Mouse (Mus musculus): ENCODE results near the gene Zmiz1. TPM values are rescaled to one million over a fixed set of nuclear protein-coding genes. Genes with fewer than 3 reads are reported as not detected.

Gene Zmiz1
- polyA plus RNA-seq, 1 experiment from 2014 or later: 23.8 TPM

GRCm38 (mm10) chr14:25609355-25609754, 150.4 kb downstream of the Zmiz1 start:
- Histone ChIP-seq H3K27me3 (no peaks in the 10 kb centered on the region), H3K4me1 (peaks cover 79% of the 10 kb centered on the region), H3K36me3 (no peaks in the 10 kb centered on the region), H3K4me3 (no peak overlapping the region), H3K9ac (no peak overlapping the region), H3K27ac (no peak overlapping the region), H3K9me3 (no peaks in the 10 kb centered on the region), H3K4me2 (peak overlapping the region; percentile 1; the same call in 1 of the 2 replicates)
- no peak for ATAC-seq (ENCODE audit: borderline replicate concordance, extremely low read depth, low FRiP score, low TSS enrichment)
- WGBS: 52% methylated on average over 7 of the region's 7 CpGs

GRCm38 (mm10) chr14:25610396-25611158, 151.6 kb downstream of the Zmiz1 start:
- no peaks in the 10 kb centered on the region for H3K9me3 ChIP-seq
- no peak overlapping the region for H3K4me3 ChIP-seq
- peaks cover 74% of the 10 kb centered on the region for H3K4me1 ChIP-seq
- no peaks in the 10 kb centered on the region for H3K27me3 ChIP-seq
- no peak overlapping the region for H3K27ac ChIP-seq
- H3K4me2 ChIP-seq: peak overlapping the region; percentile 1; the same call in 1 of the 2 replicates
- no peaks in the 10 kb centered on the region for H3K36me3 ChIP-seq
- WGBS: 39% methylated on average over 14 of the region's 14 CpGs
- no peak for ATAC-seq (ENCODE audit: borderline replicate concordance, extremely low read depth, low FRiP score, low TSS enrichment)
- H3K9ac ChIP-seq: no peak overlapping the region

DNA sequence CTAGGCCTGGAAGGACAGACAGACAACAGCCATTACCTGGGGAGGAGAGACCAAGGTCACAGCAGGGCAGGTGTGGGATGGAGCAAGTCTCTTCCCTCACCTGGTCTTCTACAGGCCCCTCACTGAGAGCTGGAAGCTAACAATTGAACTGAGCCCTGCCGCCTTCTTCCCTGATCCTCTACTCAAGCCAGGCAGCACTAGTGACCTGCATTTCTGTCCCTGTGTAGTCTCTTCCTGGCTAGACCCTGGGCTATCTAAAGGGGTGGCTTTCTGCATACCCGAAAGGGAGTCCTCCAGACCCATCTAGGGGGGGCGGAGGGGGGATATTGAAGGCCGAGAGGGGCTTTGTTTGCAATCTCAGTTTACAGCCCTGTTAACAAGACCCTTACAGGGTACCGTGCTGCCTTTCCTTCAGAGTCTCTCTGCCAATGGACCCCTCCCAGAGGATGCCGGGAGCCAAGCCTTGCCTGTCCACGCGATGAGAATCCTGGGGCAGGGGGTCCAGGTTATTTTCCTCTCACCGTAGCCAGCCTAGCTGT, 152.2 kb downstream of the Zmiz1 start:
- no peak overlapping the region for H3K4me3 ChIP-seq
- no peaks in the 10 kb centered on the region for H3K9me3 ChIP-seq
- no peaks in the 10 kb centered on the region for H3K36me3 ChIP-seq
- peaks cover 70% of the 10 kb centered on the region for H3K4me1 ChIP-seq
- H3K9ac ChIP-seq: no peak overlapping the region
- H3K4me2 ChIP-seq: no peak overlapping the region
- 37% methylated on average over 9 of the region's 9 CpGs for WGBS
- no peak overlapping the region for H3K27ac ChIP-seq
- no peak for ATAC-seq (ENCODE audit: borderline replicate concordance, extremely low read depth, low FRiP score, low TSS enrichment)
- no peaks in the 10 kb centered on the region for H3K27me3 ChIP-seq

DNA sequence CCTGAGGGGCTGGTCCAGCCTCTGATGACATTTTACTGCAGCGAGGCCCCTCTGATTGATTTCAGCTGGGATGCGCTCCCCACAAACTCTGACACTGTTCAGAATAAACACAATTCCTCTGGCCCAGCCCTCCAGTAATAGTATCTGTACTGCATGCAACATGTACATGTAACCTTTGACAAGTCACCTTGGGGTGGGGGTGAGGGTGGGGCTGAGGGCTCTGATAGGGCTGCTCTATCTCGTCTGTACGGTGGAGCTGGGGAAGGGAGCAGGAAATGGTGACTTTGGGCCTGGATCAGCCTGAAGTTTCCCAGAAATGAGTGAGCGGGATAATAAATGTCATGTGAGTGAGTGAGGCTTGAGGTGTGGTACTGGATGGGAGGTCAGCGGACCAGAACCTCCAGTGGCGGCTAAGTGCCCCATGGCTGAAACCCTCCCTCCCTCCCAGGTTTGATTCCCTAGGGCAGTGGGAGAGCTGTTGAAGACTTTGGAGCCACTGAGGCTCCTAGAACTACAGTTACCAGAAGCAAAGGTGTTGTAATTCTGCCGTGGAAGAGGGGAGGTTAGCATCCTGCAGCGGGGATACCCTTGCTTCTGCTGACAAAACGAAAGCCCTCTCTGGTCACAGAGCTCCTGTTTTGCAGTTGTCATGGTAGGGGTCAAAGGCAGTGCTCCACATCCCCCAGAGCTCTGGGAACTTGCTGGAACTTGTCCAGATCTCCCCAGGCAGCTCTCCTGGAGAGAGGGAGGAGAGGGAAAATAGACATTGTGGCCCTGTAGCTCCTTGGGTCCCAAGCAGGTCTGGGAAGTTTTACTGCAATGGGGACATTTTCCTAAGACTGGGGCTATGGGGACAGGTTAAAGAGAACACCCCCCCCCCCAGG, 153.1 kb downstream of the Zmiz1 start:
- Histone ChIP-seq H3K9me3 (no peaks in the 10 kb centered on the region), H3K4me3 (no peak overlapping the region), H3K4me2 (no peak overlapping the region), H3K27me3 (no peaks in the 10 kb centered on the region), H3K9ac (no peak overlapping the region), H3K36me3 (no peaks in the 10 kb centered on the region), H3K4me1 (peaks cover 62% of the 10 kb centered on the region), H3K27ac (no peak overlapping the region)
- no peak for ATAC-seq (ENCODE audit: borderline replicate concordance, extremely low read depth, low FRiP score, low TSS enrichment)
- WGBS: 60% methylated on average over 10 of the region's 10 CpGs

DNA sequence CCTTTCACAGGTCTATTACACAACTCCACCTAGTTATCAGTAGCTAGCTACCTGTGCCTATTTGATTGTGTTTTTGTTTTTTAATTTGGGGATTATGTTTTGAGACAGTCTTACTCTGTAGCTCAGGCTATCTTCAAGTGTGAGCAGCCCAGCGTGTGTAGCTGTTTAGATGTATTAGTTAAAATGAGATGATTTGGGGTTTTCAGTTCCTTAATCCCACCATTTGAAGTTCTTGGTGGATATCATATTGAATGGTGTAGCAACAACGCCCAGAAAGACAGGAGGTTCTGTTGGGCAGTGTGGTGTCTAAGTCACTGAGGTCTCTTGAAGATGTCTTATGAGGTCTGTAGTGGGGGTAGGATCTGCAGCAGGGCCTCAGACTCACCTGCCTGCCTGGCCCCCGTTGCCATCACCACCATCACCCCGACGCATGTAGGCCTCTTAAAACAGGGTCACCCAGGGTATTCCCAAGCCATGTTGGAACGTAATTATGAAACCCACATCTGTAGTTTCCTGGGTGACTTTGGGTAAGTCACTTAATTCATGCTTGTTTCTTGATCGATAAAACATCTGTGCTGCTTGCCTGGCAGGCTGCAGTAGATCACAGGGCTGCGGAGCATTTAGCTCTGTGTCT, 155.1 kb downstream of the Zmiz1 start:
- WGBS: 82% methylated on average over 8 of the region's 8 CpGs
- 0 out of 2 replicates have a peak overlapping the region, but pooled peaks have one; percentile 26 for H3K27ac ChIP-seq

GRCm38 (mm10) chr14:25614684-25615083, 155.7 kb downstream of the Zmiz1 start:
- H3K4me2 ChIP-seq: no peak overlapping the region
- H3K27me3 ChIP-seq: no peaks in the 10 kb centered on the region
- H3K9me3 ChIP-seq: no peaks in the 10 kb centered on the region
- no peak overlapping the region for H3K9ac ChIP-seq
- peak; percentile 41; the same call in 1 of the 2 replicates for ATAC-seq (ENCODE audit: borderline replicate concordance, extremely low read depth, low FRiP score, low TSS enrichment)
- 53% methylated on average over 5 of the region's 5 CpGs for WGBS
- H3K4me1 ChIP-seq: peaks cover 57% of the 10 kb centered on the region
- no peak overlapping the region for H3K4me3 ChIP-seq
- H3K27ac ChIP-seq: peak overlapping the region; percentile 26; the same call in 1 of the 2 replicates
- no peaks in the 10 kb centered on the region for H3K36me3 ChIP-seq

More for the DNA sequence above, 155.1 kb downstream of the Zmiz1 start:
- Histone ChIP-seq H3K9ac (no peak overlapping the region), H3K4me2 (no peak overlapping the region), H3K27me3 (no peaks in the 10 kb centered on the region), H3K9me3 (no peaks in the 10 kb centered on the region), H3K4me3 (no peak overlapping the region), H3K36me3 (no peaks in the 10 kb centered on the region), H3K4me1 (peaks cover 56% of the 10 kb centered on the region)
- no peak for ATAC-seq (ENCODE audit: borderline replicate concordance, extremely low read depth, low FRiP score, low TSS enrichment)

GRCm38 (mm10) chr14:25615602-25616001, 156.6 kb downstream of the Zmiz1 start:
- Histone ChIP-seq H3K9me3 (no peaks in the 10 kb centered on the region), H3K27ac (no peak overlapping the region), H3K4me3 (no peak overlapping the region), H3K4me1 (peaks cover 56% of the 10 kb centered on the region), H3K9ac (no peak overlapping the region), H3K27me3 (no peaks in the 10 kb centered on the region), H3K4me2 (no peak overlapping the region), H3K36me3 (no peaks in the 10 kb centered on the region)
- no peak for ATAC-seq (ENCODE audit: borderline replicate concordance, extremely low read depth, low FRiP score, low TSS enrichment)
- WGBS: 84% methylated on average over 8 of the region's 8 CpGs

DNA sequence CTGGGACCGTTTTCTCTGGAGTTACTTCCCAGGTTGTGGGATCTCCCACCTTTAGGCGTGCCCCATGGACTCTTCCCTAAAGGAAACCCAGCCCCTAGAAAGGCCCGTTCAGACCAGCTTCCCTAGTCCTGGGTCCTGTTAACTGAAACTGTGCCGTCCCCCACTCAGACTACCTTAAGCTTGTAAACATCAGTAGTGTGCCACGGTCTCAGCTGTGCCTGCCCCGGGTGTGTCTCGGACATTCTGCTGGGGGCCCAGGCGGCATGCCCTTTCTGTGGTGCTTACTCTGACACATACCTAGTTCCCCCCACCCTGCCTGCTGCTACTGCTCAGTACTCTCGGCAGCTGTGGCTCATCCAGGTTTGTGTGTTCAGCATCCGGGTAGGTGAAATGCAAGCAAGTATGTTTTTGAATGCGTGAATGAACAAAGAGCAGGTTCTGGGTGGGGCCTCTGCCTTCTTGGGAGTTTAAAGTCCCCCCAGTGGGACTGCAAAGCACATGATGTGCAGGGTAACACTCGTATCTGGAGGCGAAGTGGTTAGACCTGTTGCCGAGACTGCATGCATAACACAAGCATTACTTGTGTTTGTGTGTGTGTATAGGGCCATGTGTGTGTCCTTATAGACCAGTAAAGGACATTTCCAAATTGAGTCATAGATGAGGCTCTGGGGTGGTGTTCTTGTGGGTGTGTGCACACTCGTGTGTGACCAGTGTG, 157.2 kb downstream of the Zmiz1 start:
- no peaks in the 10 kb centered on the region for H3K27me3 ChIP-seq
- peaks cover 56% of the 10 kb centered on the region for H3K4me1 ChIP-seq
- no peaks in the 10 kb centered on the region for H3K9me3 ChIP-seq
- H3K4me3 ChIP-seq: no peak overlapping the region
- H3K4me2 ChIP-seq: no peak overlapping the region
- WGBS: 72% methylated on average over 15 of the region's 15 CpGs
- H3K36me3 ChIP-seq: no peaks in the 10 kb centered on the region
- ATAC-seq (ENCODE audit: borderline replicate concordance, extremely low read depth, low FRiP score, low TSS enrichment): no peak
- H3K27ac ChIP-seq: no peak overlapping the region
- H3K9ac ChIP-seq: no peak overlapping the region

- Histone ChIP-seq H3K9me3 (no peaks in the 10 kb centered on the region), H3K27ac (no peak overlapping the region), H3K4me3 (no peak overlapping the region), H3K27me3 (no peaks in the 10 kb centered on the region), H3K4me1 (peaks cover 53% of the 10 kb centered on the region), H3K4me2 (no peak overlapping the region), H3K36me3 (no peaks in the 10 kb centered on the region), H3K9ac (no peak overlapping the region)
- ATAC-seq (ENCODE audit: borderline replicate concordance, extremely low read depth, low FRiP score, low TSS enrichment): no peak
- WGBS: 40% methylated on average over 4 of the region's 4 CpGs
Observed at GRCm38 (mm10) chr14:25617264-25617663, 158.3 kb downstream of the Zmiz1 start.

DNA sequence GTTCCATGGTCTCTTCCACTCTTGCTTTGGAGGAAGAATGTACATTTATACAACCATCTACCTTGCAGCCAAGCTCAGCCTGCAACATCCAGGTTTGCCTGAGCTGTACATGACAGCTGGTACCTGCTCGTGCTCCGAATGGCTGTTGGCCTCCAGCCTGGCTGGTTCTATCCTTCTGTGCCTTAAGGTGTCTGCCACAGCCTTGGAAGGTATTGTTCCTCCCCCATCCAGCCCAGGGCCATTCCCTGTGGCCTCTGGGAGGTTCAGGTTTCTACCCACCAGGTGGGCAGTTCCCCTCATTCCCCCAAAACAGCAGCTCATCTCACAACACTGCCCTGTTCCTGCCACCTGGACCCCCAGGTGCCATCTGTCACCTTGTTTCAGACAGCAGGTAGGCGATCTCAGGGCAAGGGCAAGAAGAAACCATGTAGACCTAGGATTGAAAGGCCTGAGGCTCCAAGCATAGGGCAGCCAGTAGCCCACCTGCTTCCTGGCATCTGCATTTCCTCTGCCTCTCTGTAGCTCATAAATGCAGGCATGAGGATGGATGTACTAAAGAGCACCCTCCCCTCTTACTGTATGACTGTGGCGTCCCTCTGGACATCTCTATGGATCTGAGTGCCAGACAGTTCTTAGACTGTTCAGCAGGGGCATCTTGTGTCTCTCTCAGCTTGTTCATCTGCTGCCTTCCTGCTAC, 160.2 kb downstream of the Zmiz1 start:
- Histone ChIP-seq H3K27ac (no peak overlapping the region), H3K9me3 (no peaks in the 10 kb centered on the region), H3K36me3 (0 out of 2 replicates have a peak, but pooled peaks cover under 1% of the 10 kb centered on the region), H3K4me2 (no peak overlapping the region), H3K4me1 (peaks cover 51% of the 10 kb centered on the region), H3K9ac (no peak overlapping the region), H3K4me3 (no peak overlapping the region), H3K27me3 (no peaks in the 10 kb centered on the region)
- 83% methylated on average over 4 of the region's 4 CpGs for WGBS
- ATAC-seq (ENCODE audit: borderline replicate concordance, extremely low read depth, low FRiP score, low TSS enrichment): no peak

Measured in lung, embryonic 15.5 days (tissue).